Mouse (Mus musculus) megakaryocyte, embryonic 14.5 days (primary cell): Measurements from ENCODE around the gene Map3k7cl.

Experiments
- FLI1 ChIP-seq: IDR thresholded peaks from 2 replicates; pipeline ENCODE4 v1.6.1; 2012; ENCODE audit warnings: low read length, inconsistent platforms, mixed read lengths
- GATA1 ChIP-seq: IDR thresholded peaks from 3 replicates; pipeline ENCODE4 v1.6.1; 2012; ENCODE audit warnings: mixed read lengths, low read length, inconsistent platforms, borderline replicate concordance

DNA sequence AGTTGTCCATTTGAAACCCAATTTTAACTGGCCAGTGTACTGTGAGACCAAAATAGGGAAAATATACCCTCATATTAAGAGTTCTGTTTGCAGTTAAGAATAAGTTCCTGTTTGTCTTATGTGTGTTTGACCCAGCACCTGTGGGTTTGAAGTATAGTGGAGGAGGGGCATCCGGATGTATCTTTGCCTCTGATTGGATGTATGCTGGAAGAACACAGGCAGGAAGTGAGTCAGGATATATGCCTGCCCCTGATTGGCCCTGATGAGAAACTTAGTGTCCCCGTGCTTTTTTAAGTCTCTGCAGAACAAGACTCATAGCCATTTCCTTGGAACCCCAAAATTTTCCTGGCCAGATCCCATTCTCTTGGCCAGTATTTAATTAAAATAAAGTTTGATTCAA lies 51.8 kb downstream of the Map3k7cl start:
- TF ChIP-seq GATA1 (no peak), FLI1 (no peak)
